Mouse (Mus musculus) liver, adult 2 months (tissue): Measurements from ENCODE around the gene Lyz1.
A peak's percentile ranks its signal among the peaks of the same experiment; 100 is the strongest.

Experiments
- CTCF ChIP-seq: fragments of 200-500 bp; IDR thresholded peaks from 2 replicates; pipeline ENCODE4 v1.5.1; 2011; ENCODE audit warnings: low read depth, low read length, control low read depth
- POLR2A ChIP-seq: fragments of 200-500 bp; IDR thresholded peaks from 2 replicates; pipeline ENCODE4 v1.6.1; 2011; ENCODE audit warnings: low read length, control low read depth; ENCODE audit not compliant: insufficient read depth; ENCODE audit errors: extremely low read depth

DNA sequence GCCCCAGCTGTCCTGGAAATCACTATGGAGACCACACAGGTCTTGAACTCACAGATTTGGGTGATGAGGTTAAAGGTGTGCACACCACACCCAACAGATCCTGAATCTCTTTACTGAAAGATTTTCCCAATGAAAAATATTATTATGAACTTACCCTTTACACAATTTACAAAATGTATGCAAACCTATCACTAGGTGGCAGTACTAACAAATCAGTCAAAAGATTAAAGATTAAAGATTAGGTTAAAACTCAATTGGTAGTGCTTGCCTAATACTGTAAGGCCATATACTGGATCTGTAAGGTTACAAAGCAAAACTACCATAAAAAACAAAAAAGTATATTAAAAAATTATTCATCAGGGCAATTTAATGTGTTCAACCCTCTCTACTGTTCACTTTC is 45.3 kb upstream of the Lyz1 start:
- no peak for TF ChIP-seq POLR2A
- peak; percentile 26; the same call in 1 of the 2 replicates for TF ChIP-seq CTCF
